Mouse (Mus musculus) kidney, adult 8-10 months (tissue): Measurements from ENCODE around the gene Vmn2r-ps130.
"Not testable (repeated sequence)": the region's sequence is repeated elsewhere in the genome, so short reads cannot be mapped to it uniquely, and the experiment has no call there.

Experiments used
- DNase-seq, 2 experiments: peaks; one replicate each; pipeline ENCODE4 v3.0.0; 2022

The Vmn2r-ps130 gene

GRCm38 (mm10) chr17:23060866-23061265 is at the start of gene Vmn2r-ps130:
Gene Vmn2r-ps130 (plus strand): TSS chr17:23061166.
- not testable (repeated sequence) for DNase-seq
